ENCODE assay signal across 8 mouse cellular contexts in genomic region chr10:122047727-122048365, GRCm38 (mm10). TPM values are rescaled to one million over a fixed set of nuclear protein-coding genes. Genes with fewer than 3 reads are reported as not detected.
DNase-seq lines count a peak whose midpoint lies in the region; ATAC-seq lines count a peak whose summit lies in the region.

No protein-coding gene starts in this region.

- peak overlapping the region; percentile 84 for H3K4me3 ChIP-seq in forebrain, embryonic 12.5 days (replicated peaks)
- peak overlapping the region; percentile 70 for H3K4me3 ChIP-seq in heart, embryonic 15.5 days
- peak overlapping the region; percentile 64 for H3K4me3 ChIP-seq in liver, embryonic 13.5 days (replicated peaks)

- peak overlapping the region; percentile 76 for H3K4me2 ChIP-seq in forebrain, embryonic 12.5 days
- H3K4me2 ChIP-seq in heart, embryonic 15.5 days = peak overlapping the region; percentile 67
- H3K4me2 ChIP-seq in liver, embryonic 13.5 days = peak overlapping the region; percentile 70

- ATAC-seq in CD4-positive, CD25-positive, alpha-beta regulatory T cell, adult 4 months = peak; percentile 59
- ATAC-seq in forebrain, embryonic 12.5 days (ENCODE audit: low FRiP score) = peak; percentile 81
- peak; percentile 71 for ATAC-seq in heart, embryonic 15.5 days (replicated peaks; ENCODE audit: insufficient number of reproducible peaks, insufficient read depth, low FRiP score, low read depth)
- ATAC-seq in liver, embryonic 13.5 days (ENCODE audit: low read depth) = peak; percentile 62

- H3K27me3 ChIP-seq in forebrain, embryonic 12.5 days = peaks cover 5% of the 10 kb centered on the region; the same call in 1 of the 2 replicates
- H3K27me3 ChIP-seq in heart, embryonic 15.5 days = peaks cover 17% of the 10 kb centered on the region
- peaks cover 38% of the 10 kb centered on the region for H3K27me3 ChIP-seq in liver, embryonic 13.5 days

- DNase-seq in c-Kit-positive CD71-positive TER-119-positive erythroid progenitor cells, embryonic 14.5 days (ENCODE audit: low spot score) = peak; percentile 18
- DNase-seq in kidney, postnatal 10 days = peak; percentile 94
- peak; percentile 57 for DNase-seq in liver, embryonic 13.5 days
- DNase-seq in naive thymus-derived CD4-positive, alpha-beta T cell, adult 2 months (ENCODE audit: low read depth) = peak; percentile 80
- DNase-seq in spleen, postnatal 4 days (ENCODE audit: low spot score in 2 of 2) = peak; percentile 73 to 93

- H3K36me3 ChIP-seq in forebrain, embryonic 12.5 days (replicated peaks) = no peaks in the 10 kb centered on the region
- no peaks in the 10 kb centered on the region for H3K36me3 ChIP-seq in heart, embryonic 15.5 days
- H3K36me3 ChIP-seq in liver, embryonic 13.5 days = no peaks in the 10 kb centered on the region

- H3K9me3 ChIP-seq in forebrain, embryonic 12.5 days = no peaks in the 10 kb centered on the region
- no peaks in the 10 kb centered on the region for H3K9me3 ChIP-seq in heart, embryonic 15.5 days (replicated peaks)
- H3K9me3 ChIP-seq in liver, embryonic 13.5 days (replicated peaks) = no peaks in the 10 kb centered on the region

- peak overlapping the region; percentile 85 for H3K9ac ChIP-seq in forebrain, embryonic 12.5 days
- peak overlapping the region; percentile 76 for H3K9ac ChIP-seq in heart, embryonic 15.5 days
- peak overlapping the region; percentile 67 for H3K9ac ChIP-seq in liver, embryonic 13.5 days

- H3K4me1 ChIP-seq in forebrain, embryonic 12.5 days = peaks cover 14% of the 10 kb centered on the region; the same call in 1 of the 2 replicates
- H3K4me1 ChIP-seq in heart, embryonic 15.5 days (replicated peaks) = peaks cover 6% of the 10 kb centered on the region; the same call in 1 of the 2 replicates
- 0 out of 2 replicates have a peak, but pooled peaks cover 3% of the 10 kb centered on the region for H3K4me1 ChIP-seq in liver, embryonic 13.5 days (replicated peaks)

- WGBS in forebrain, embryonic 12.5 days = 20% methylated on average over 24 of the region's 44 CpGs
- WGBS in heart, embryonic 15.5 days = 10% methylated on average over 42 of the region's 44 CpGs
- 8% methylated on average over 44 of the region's 44 CpGs for WGBS in liver, embryonic 13.5 days (ENCODE audit: insufficient replicate concordance)

- peak overlapping the region; percentile 87 for H3K27ac ChIP-seq in forebrain, embryonic 12.5 days
- peak overlapping the region; percentile 73 for H3K27ac ChIP-seq in heart, embryonic 15.5 days
- no peak overlapping the region for H3K27ac ChIP-seq in liver, embryonic 13.5 days

RNA-seq across cellular contexts. Expression of gene Srgap1, which starts 0.7 kb away (rescaled TPM):
- under 1 TPM in 1 of 2 experiments, not detected in 1; 0.39 TPM for polyA plus RNA-seq in CD4-positive, CD25-positive, alpha-beta regulatory T cell, adult 4 months (2017; shearing (Covaris generic))
- 20.7 and 22.2 TPM in 2 replicates for polyA plus RNA-seq in forebrain, embryonic 12.5 days (2016; fragmentation: Nextera tagmentation; extraction: Ambion mirVana)
- 7.1 and 7.6 TPM in 2 replicates for polyA plus RNA-seq in heart, embryonic 15.5 days (2015; fragmentation: Nextera tagmentation; extraction: Ambion mirVana)
- polyA plus RNA-seq in liver, embryonic 13.5 days (2015; fragmentation: Nextera tagmentation; extraction: Ambion mirVana) = 1.3 TPM in 2 replicates

RNA-seq across cellular contexts. Expression of gene Rxylt1, which starts 49.3 kb away (rescaled TPM):
- 10 to 100 TPM; 10.9 to 15.3 TPM for polyA plus RNA-seq in CD4-positive, CD25-positive, alpha-beta regulatory T cell, adult 4 months (2017; shearing (Covaris generic))
- polyA plus RNA-seq in forebrain, embryonic 12.5 days (2016; fragmentation: Nextera tagmentation; extraction: Ambion mirVana) = 28.1 and 36.7 TPM in 2 replicates
- 42.5 and 42.9 TPM in 2 replicates for polyA plus RNA-seq in heart, embryonic 15.5 days (2015; fragmentation: Nextera tagmentation; extraction: Ambion mirVana)
- 18.5 and 19.4 TPM in 2 replicates for polyA plus RNA-seq in liver, embryonic 13.5 days (2015; fragmentation: Nextera tagmentation; extraction: Ambion mirVana)

Comparison
In these comparisons a context has a peak if more than half of its experiments do, and no peak if none do; other contexts are left out.
1. DNase-seq: peak in every context shown above with its lines; median percentile 94 in kidney, postnatal 10 days; 83 in spleen, postnatal 4 days; 80 in naive thymus-derived CD4-positive, alpha-beta T cell, adult 2 months; 57 in liver, embryonic 13.5 days; 18 in c-Kit-positive CD71-positive TER-119-positive erythroid progenitor cells, embryonic 14.5 days.